Mouse (Mus musculus): ENCODE data around the gene Cabin1.

The Cabin1 gene

GRCm38 (mm10) chr10:75703504-75703903 lies 60.6 kb downstream of the Cabin1 start:
- no peak for DNase-seq (ENCODE audit: low spot score in 2 of 2)

GRCm38 (mm10) chr10:75702494-75702893 lies 61.6 kb downstream of the Cabin1 start:
- DNase-seq (ENCODE audit: low spot score in 2 of 2): no peak

GRCm38 (mm10) chr10:75701280-75701679 lies 62.9 kb downstream of the Cabin1 start:
- DNase-seq (ENCODE audit: low spot score in 2 of 2): no peak

- DNase-seq (ENCODE audit: low spot score in 2 of 2): no peak
These were observed 66.4 kb downstream of the Cabin1 start for GRCm38 (mm10) chr10:75697693-75698092.

GRCm38 (mm10) chr10:75696597-75697355 lies 67.4 kb downstream of the Cabin1 start:
- DNase-seq (ENCODE audit: low spot score in 2 of 2): no peak

GRCm38 (mm10) chr10:75695521-75695920 lies 68.6 kb downstream of the Cabin1 start:
- no peak for DNase-seq (ENCODE audit: low spot score in 2 of 2)

- no peak for DNase-seq (ENCODE audit: low spot score in 2 of 2)
These were observed 69.1 kb downstream of the Cabin1 start for GRCm38 (mm10) chr10:75695078-75695477.

GRCm38 (mm10) chr10:75694567-75694966 lies 69.6 kb downstream of the Cabin1 start:
- no peak for DNase-seq (ENCODE audit: low spot score in 2 of 2)

GRCm38 (mm10) chr10:75693451-75694233 lies 70.5 kb downstream of the Cabin1 start:
- no peak for DNase-seq (ENCODE audit: low spot score in 2 of 2)

- no peak for DNase-seq (ENCODE audit: low spot score in 2 of 2)
These were observed 75.5 kb downstream of the Cabin1 start for GRCm38 (mm10) chr10:75688598-75688997.

GRCm38 (mm10) chr10:75686724-75687123 lies 77.4 kb downstream of the Cabin1 start:
- no peak for DNase-seq (ENCODE audit: low spot score in 2 of 2)

- no peak for DNase-seq (ENCODE audit: low spot score in 2 of 2)
These were observed 79.8 kb downstream of the Cabin1 start for GRCm38 (mm10) chr10:75684035-75685004.

- DNase-seq (ENCODE audit: low spot score in 2 of 2): no peak
These were observed 83.6 kb downstream of the Cabin1 start for GRCm38 (mm10) chr10:75680574-75681001.

GRCm38 (mm10) chr10:75679204-75679603 lies 84.9 kb downstream of the Cabin1 start:
- DNase-seq (ENCODE audit: low spot score in 2 of 2): no peak

- no peak for DNase-seq (ENCODE audit: low spot score in 2 of 2)
These were observed 86.2 kb downstream of the Cabin1 start for GRCm38 (mm10) chr10:75677989-75678388.

GRCm38 (mm10) chr10:75677571-75677970 lies 86.6 kb downstream of the Cabin1 start:
- DNase-seq (ENCODE audit: low spot score in 2 of 2): no peak

GRCm38 (mm10) chr10:75676819-75677565 lies 87.1 kb downstream of the Cabin1 start:
- no peak for DNase-seq (ENCODE audit: low spot score in 2 of 2)

GRCm38 (mm10) chr10:75676286-75676685 lies 87.9 kb downstream of the Cabin1 start:
- DNase-seq (ENCODE audit: low spot score in 2 of 2): no peak

GRCm38 (mm10) chr10:75675594-75675993 lies 88.5 kb downstream of the Cabin1 start:
- DNase-seq (ENCODE audit: low spot score in 2 of 2): no peak

GRCm38 (mm10) chr10:75669936-75670335 lies 94.2 kb downstream of the Cabin1 start:
- DNase-seq (ENCODE audit: low spot score in 2 of 2): no peak

- peak in 1 of 2 experiments; percentile 10 for DNase-seq (ENCODE audit: low spot score in 2 of 2)
These were observed 96.2 kb downstream of the Cabin1 start for GRCm38 (mm10) chr10:75667911-75668270.
